Mouse (Mus musculus) liver, embryonic 14.5 days (tissue): Measurements from ENCODE around the gene Ube2s.

Experiments
- CTCF ChIP-seq: IDR thresholded peaks from 2 replicates; pipeline ENCODE4 v1.5.1; 2016; ENCODE audit warnings: antibody characterized with exemption, low read depth, control low read depth
- EP300 ChIP-seq: IDR thresholded peaks from 2 replicates; pipeline ENCODE4 v1.6.1; 2016; ENCODE audit warnings: antibody characterized with exemption, low read depth

GRCm38 (mm10) chr7:4792278-4793212 is 19.8 kb downstream of the Ube2s start, which contains the start of gene Rpl28:
- no peak; the same call in 1 of the 2 replicates for TF ChIP-seq CTCF
- no peak for TF ChIP-seq EP300
